Mouse (Mus musculus): ENCODE data around the gene Gmpr.

DNA sequence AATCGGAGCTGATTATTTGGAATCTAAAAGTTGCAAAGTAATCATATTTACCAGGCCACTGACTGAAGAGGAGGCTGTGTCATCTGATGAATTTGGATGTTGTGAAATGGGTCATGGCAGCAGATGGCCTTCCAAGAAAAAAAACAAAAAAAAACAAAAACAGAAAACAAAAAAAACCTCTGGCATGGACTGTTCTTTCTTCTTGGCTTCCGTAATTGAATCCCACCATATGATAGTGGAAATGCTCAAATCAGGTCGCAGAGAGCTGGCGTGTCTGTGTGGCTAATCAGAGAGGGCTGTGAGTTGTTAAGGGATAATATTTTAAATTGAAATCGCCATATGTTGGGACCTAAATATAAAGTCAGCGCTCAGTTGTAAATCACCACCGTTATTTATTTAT, 49.8 kb upstream of the Gmpr start:
- TF ChIP-seq POLR2A (IDR thresholded peaks at IDR 0.05; ENCODE audit: insufficient read length, low read depth), result no peak
- no peak for TF ChIP-seq MYOD1 (IDR thresholded peaks at IDR 0.05; ENCODE audit: control insufficient read depth in 1 of 3, insufficient read length in 2 of 3, low read depth in 2 of 3)
- no peak for TF ChIP-seq MYOG (IDR thresholded peaks at IDR 0.05; ENCODE audit: control insufficient read depth in 1 of 3, insufficient read depth in 1 of 3, insufficient read length in 2 of 3, low read depth in 2 of 3)
- TF ChIP-seq TCF12 (IDR thresholded peaks at IDR 0.05; ENCODE audit: insufficient read depth, poor library complexity, severe bottlenecking), result no peak

Data from myocyte (in vitro differentiated cells).